Mouse (Mus musculus): ENCODE data around the gene Hmgn3.

Hmgn3 gene

DNA sequence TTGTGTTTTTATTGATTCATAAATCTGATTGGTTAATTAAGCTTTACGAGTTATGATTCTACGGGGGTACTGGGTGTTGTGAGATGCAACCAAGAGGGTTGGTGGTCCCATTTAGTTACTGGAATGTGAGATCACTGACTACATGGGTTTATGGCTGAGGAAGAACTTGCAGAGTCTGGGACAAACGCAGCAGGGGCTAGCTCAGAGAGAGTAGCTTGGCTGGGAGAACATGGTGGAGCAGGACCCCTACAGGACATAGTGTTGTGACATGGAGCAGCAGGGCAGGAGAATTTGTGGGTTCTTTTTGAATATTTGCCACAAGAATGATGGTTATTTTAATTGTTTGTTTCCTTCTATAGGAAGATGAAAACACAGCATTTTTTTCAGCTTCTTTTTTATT lies 45.7 kb downstream of the Hmgn3 start:
- no peak for DNase-seq (ENCODE audit: low read depth, low spot score)

DNA sequence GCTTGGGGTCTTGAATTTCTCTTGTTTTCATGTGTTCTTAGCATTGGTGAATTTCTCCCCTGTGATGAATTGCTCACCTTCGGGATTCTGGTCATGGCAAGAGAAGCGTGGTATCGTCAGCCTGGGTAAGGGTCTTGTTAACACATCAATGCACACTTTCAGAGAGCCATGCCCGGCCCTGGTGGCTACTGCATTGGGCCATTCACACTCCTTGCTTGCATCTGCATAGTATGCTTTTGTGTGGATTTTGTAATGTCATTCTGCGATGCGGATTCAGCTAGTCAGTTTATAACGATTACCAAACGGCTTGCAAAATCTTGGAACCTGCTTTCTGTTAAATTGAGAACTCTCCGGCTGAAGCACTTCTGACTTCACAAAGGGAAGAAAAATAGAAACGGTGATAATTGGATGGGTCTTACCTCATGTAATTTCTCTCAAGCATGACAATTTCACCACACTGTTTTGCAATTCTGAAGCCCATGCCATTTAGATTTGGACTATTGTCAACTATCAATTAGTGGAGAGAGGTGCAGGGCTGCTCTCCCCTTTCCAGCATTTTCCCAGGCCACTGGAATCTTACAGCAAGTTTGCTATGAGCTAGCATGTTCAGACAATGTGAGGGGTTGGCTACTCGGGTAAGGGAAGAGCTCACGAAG lies 47.7 kb downstream of the Hmgn3 start:
- no peak for DNase-seq (ENCODE audit: low read depth, low spot score)

DNA sequence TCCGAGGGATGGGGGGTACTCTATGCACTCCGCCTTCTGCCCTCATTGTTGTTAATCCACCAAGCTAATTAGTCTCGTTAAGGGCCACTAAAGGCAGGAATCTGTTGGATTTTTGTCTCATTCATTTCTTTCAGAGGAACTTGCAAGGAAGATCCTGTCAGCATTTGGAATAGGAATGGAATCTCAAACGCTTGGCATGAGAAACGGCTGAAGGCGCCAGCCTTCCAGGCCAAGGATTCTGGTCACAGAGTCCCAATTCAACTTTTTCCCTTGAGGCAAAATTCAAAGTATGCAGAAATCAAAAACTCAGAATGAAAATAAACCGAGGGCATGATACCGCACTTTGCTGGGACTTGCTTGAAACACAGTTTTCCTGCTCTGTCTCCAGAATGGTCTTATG lies 48.7 kb downstream of the Hmgn3 start:
- no peak for DNase-seq (ENCODE audit: low read depth, low spot score)

DNA sequence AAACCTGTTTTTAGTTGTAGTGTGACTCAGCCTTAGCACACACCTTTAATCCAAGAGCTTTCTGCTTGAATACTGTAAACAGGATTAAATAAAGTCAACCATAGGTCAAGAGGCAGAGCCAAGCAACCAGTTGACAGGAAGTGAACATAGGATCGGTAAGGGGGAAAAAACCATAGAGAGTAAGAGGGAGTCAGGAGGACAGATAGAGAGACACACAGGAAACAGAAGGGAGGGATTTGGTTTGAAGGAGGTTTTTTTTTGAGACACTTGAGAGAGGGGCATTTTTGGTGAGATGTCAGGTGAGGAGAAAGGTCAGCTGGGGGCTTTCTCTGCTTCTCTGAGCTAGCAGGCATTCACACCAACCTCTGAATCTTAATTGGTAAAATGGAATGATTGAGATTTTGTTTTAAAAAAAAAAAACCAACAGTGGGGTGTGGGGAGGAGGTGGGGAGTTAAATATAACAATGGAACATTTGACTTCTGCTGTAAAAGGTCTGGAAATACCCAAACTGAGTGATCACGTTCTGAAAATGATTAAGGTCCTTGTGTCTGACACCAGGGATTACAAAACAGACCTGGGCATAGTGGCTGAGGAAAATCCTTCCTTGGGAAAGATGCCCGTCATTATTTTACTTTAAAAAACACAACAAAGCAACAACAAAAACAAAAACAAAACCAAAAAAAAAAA lies 51.7 kb downstream of the Hmgn3 start:
- no peak for DNase-seq (ENCODE audit: low read depth, low spot score)

DNA sequence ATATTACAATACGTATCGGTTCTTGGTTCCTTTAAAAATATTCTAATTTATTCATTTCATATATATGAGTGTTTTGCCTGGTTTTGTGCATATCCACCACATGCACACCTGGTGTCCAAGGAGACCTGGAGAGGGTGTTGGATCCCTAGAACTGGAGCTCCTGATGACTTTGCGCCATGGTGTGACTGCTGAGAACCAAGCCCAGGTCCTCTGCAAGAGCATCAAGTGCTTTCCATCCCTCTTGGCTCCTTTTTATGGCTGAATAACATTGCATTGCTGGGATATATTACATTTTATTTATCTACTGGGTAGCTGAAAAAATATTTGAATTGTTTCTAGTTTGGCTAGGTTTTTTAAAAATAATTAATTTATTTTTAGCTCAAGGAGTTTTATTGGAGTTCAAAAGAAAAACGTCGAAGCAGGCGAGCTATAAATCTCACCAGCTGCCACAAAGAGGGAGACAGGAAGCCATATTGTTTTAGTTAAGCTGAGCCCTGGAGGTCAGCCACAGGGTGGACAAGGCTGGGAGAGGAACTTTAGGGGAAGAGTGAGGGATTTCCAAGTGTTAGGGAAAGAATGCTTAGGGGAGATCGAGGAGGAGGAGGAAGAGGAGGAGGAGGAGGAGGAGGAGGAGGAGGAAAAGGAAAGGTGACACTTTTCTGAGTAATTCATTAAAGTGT lies 62.6 kb downstream of the Hmgn3 start:
- peak; percentile 27 for DNase-seq (ENCODE audit: low read depth, low spot score)

DNA sequence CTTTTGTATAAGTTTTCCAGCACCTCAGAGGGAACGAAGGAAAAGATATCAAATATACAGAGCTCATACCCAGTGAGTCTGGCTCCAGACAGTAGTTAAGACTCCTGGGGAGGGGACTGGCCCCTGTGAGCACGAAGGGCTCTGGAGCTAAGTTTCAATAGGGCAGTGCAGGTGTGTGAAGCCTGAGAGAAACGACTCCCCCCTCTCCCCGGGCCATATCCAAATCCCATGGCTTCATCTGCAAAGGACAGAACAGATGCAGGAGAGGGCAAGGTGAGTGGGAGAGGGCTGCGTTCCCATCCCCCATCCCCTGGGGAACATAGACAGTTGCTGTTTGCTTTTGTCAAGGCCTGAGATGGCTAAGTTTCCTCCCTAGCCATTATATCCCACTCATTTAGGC lies 63.4 kb downstream of the Hmgn3 start:
- no peak for DNase-seq (ENCODE audit: low read depth, low spot score)

DNA sequence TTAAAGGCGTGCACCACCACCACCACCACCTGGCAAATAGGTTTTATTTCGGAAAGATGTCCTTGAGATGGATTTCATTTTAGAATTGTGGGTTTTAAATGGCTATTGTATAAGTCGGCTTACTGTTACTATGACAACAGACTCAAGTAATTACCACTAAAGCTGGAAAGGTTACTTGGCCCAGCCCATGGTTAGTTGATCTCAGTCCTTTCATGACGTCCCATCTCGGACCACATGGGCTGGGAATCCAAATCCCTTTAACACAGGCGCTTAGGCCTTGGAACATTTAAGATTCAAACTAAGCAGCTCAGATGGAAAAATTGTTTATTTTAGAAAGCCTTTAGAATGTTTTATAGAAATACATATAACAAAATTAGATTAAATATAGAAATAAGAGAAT lies 64.2 kb downstream of the Hmgn3 start:
- DNase-seq (ENCODE audit: low read depth, low spot score), result no peak

DNA sequence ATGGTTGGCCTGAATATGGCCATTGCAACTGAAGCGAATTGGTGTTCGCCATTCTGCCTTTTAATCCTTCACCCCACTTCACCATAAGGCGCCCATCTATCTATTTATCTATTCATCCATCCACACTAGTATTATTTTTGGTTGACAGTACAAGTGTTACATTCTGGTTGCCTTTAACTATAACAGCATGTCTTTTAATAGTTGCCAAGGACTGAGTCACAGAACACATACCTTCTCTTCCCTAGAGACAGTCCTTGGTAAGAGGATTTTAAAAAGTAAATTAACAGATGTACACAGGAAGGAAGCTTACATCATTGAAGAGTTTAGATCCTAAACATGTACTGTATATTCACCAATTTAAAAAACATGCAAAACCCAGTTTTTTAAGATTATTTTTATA lies 66.8 kb downstream of the Hmgn3 start:
- DNase-seq (ENCODE audit: low read depth, low spot score), result no peak

DNA sequence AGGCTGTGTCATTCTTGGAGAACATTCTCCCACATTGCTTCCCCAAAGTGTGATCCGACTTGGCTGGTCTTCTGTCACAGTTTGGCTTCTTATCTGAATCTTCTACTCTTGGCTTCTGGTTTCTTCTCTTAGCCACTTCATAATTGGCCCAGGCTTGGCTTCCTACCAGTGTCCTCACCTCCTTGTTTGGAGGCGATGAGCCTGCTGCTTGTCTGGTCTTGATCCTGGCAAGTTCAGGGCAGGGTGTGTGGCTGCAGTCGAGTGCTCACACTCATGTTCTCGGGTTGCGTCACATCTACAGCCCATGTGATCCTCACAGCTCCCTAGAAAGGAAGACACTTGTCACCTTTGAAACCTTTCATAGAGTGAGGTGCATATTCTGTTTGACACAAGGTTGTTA lies 78.2 kb downstream of the Hmgn3 start:
- DNase-seq (ENCODE audit: low read depth, low spot score), result no peak

DNA sequence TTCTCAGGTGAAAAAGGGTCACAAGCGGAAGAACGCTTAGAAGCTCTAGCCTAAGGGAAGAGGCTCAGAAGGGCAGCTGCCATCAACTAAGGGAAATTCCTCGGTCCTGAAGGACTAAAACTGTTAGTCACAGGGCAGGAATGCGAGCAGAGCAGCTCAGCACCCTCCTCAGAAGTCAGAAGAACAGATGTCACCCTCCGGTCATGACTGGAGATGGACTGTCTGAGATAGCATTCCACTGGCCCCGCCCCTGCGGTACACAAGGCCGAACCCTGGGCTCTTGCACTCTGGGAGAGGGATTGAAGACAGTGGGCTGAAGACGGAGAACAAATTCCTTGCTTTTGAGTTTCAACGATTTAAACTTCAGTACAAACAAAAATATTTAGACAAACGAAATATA lies 85.2 kb downstream of the Hmgn3 start:
- DNase-seq (ENCODE audit: low read depth, low spot score), result no peak

Measured in forelimb bud, embryonic 11.5 days (tissue).